Comparison of ENCODE assay signal across 10 mouse cellular contexts in the genomic region with DNA sequence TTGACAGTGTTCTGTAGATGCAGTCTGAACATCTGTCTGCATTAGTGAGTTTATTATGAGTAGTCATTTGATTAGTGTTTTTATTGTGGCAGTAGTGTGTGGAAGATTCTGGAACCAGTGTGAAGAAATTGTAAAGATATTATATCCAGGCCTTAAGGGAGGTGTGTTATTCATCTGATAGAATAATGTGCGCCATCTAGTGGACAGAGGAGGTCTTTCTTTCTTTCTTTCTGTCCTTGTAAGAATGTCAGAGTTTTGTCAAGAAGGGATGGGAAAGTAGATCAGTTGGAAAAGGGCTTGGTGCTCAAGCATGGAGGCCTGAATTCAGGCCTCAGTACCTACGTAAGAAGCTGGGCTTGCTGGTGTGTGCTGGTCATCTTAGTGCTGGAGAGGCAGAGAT.
A peak's percentile ranks its signal among the peaks of the same experiment; 100 is the strongest.
DNase-seq lines count a peak whose midpoint lies in the region; ATAC-seq and TF ChIP-seq lines count a peak whose summit lies in the region.
"Had no signal": no experiment of that assay in that cellular context is flagged by ENCODE, and none has a peak within 500 bp of the region (broad histone marks: within the 10 kb centered on the region; RNA-seq: fewer than 3 reads in every experiment).

No protein-coding gene starts in this region.

- TF ChIP-seq POLR2A in small intestine, adult 2 months (IDR thresholded peaks at IDR 0.05; ENCODE audit: low read depth, low read length): no peak

- H3K4me3 ChIP-seq in kidney, embryonic 14.5 days (ENCODE audit: low read length): no peak overlapping the region
- H3K4me3 ChIP-seq in E14TG2a.4 (replicated peaks; ENCODE audit: low read length): no peak overlapping the region
- no peak overlapping the region for H3K4me3 ChIP-seq in small intestine, adult 2 months (ENCODE audit: low read depth, low read length)
- H3K4me3 ChIP-seq: embryonic facial prominence, embryonic 13.5 days; limb, embryonic 15.5 days had no signal

- no peak overlapping the region for H3K27ac ChIP-seq in kidney, embryonic 14.5 days (ENCODE audit: low read depth, low read length)
- H3K27ac ChIP-seq in small intestine, adult 2 months (ENCODE audit: insufficient read depth, low read depth, low read length): no peak overlapping the region
- H3K27ac ChIP-seq: embryonic facial prominence, embryonic 13.5 days; limb, embryonic 15.5 days had no signal

- WGBS in kidney, embryonic 14.5 days: 35% methylated on average over 2 of the region's 2 CpGs
- WGBS in small intestine, adult 2 months: 17% methylated on average over 2 of the region's 2 CpGs

- no peak for DNase-seq in kidney, adult 18-20 months
- DNase-seq in 416B (ENCODE audit: low read depth): peak; percentile 50
- DNase-seq in embryo, embryonic 9.5 days (ENCODE audit: extremely low spot score): peak; percentile 36
- DNase-seq in spleen, postnatal 4 days (ENCODE audit: low spot score in 2 of 2): no peak
- no peak for DNase-seq in thymus, postnatal 25 days

- peaks cover 10% of the 10 kb centered on the region; the same call in 1 of the 2 replicates for H3K4me1 ChIP-seq in kidney, embryonic 14.5 days (ENCODE audit: control insufficient read depth, insufficient read depth, low read length)
- H3K4me1 ChIP-seq in E14TG2a.4 (replicated peaks; ENCODE audit: low read depth, low read length): no peaks in the 10 kb centered on the region
- no peaks in the 10 kb centered on the region for H3K4me1 ChIP-seq in small intestine, adult 2 months (ENCODE audit: control insufficient read depth, insufficient read depth, insufficient read length, low read length)
- H3K4me1 ChIP-seq: embryonic facial prominence, embryonic 13.5 days; limb, embryonic 15.5 days had no signal

- H3K9me3 ChIP-seq in kidney, embryonic 14.5 days (ENCODE audit: control insufficient read depth, low read length): no peaks in the 10 kb centered on the region
- no peaks in the 10 kb centered on the region for H3K9me3 ChIP-seq in E14TG2a.4 (ENCODE audit: low read length)
- H3K9me3 ChIP-seq: embryonic facial prominence, embryonic 13.5 days; limb, embryonic 15.5 days had no signal

- no peak overlapping the region for H3K4me2 ChIP-seq in kidney, embryonic 14.5 days (replicated peaks; ENCODE audit: low read depth, low read length)
- H3K4me2 ChIP-seq: embryonic facial prominence, embryonic 13.5 days; limb, embryonic 15.5 days had no signal

- no peaks in the 10 kb centered on the region for H3K36me3 ChIP-seq in kidney, embryonic 14.5 days (ENCODE audit: control insufficient read depth, insufficient read depth, low read length)
- no peaks in the 10 kb centered on the region for H3K36me3 ChIP-seq in E14TG2a.4 (ENCODE audit: insufficient read depth, low read length)
- no peaks in the 10 kb centered on the region for H3K36me3 ChIP-seq in small intestine, adult 2 months (ENCODE audit: control insufficient read depth, insufficient read depth, low read length)
- H3K36me3 ChIP-seq: embryonic facial prominence, embryonic 13.5 days; limb, embryonic 15.5 days had no signal

- peak; percentile 62 for TF ChIP-seq CTCF in E14TG2a.4 (conservative IDR thresholded peaks at IDR 0.05; ENCODE audit: low read length)
- TF ChIP-seq CTCF in small intestine, adult 2 months (IDR thresholded peaks at IDR 0.05; ENCODE audit: extremely low read depth, insufficient read length, insufficient replicate concordance, low read depth, low read length): peak; percentile 25; the same call in 1 of the 2 replicates

- H3K27me3 ChIP-seq in kidney, embryonic 14.5 days (ENCODE audit: control insufficient read depth, insufficient read depth, low read length): no peaks in the 10 kb centered on the region
- H3K27me3 ChIP-seq in E14TG2a.4 (ENCODE audit: insufficient read depth, low read length): no peaks in the 10 kb centered on the region
- no peaks in the 10 kb centered on the region for H3K27me3 ChIP-seq in small intestine, adult 2 months (ENCODE audit: control insufficient read depth, insufficient read depth, low read length)
- H3K27me3 ChIP-seq: embryonic facial prominence, embryonic 13.5 days; limb, embryonic 15.5 days had no signal

- 0 out of 2 replicates have a peak, but pooled peaks have one; percentile 33 for ATAC-seq in kidney, embryonic 14.5 days (ENCODE audit: low FRiP score, low TSS enrichment)

- H3K9ac ChIP-seq in kidney, embryonic 14.5 days (ENCODE audit: low read depth, low read length): no peak overlapping the region
- H3K9ac ChIP-seq: embryonic facial prominence, embryonic 13.5 days; limb, embryonic 15.5 days had no signal

Comparison
In these comparisons a context has a peak if more than half of its experiments do, and no peak if none do; other contexts are left out.
1. DNase-seq: peak in 416B (single experiment) and embryo, embryonic 9.5 days (single experiment); none in kidney, adult 18-20 months (single experiment), spleen, postnatal 4 days (0 of 2) and thymus, postnatal 25 days (single experiment).